Mouse (Mus musculus): ENCODE measurements at regions not wholly inside any gene's neighbourhood (a gene's known extent, or its start where the extent isn't known, plus 50 kb on each side); places are given as distances from the start of the nearest gene placed in this dataset.

GRCm38 (mm10) chr9:14200852-14201251, 74.0 kb upstream of the Sesn3 start:
- WGBS: 94% methylated on average over 4 of the region's 4 CpGs
- no peaks in the 10 kb centered on the region for H3K9me3 ChIP-seq (ENCODE audit: control insufficient read depth, low read length)
- H3K4me3 ChIP-seq (ENCODE audit: low read depth, low read length): no peak overlapping the region
- no peak overlapping the region for H3K27ac ChIP-seq (ENCODE audit: low read depth, low read length)
- no peaks in the 10 kb centered on the region for H3K27me3 ChIP-seq (ENCODE audit: control insufficient read depth, insufficient read depth, low read length)
- no peaks in the 10 kb centered on the region for H3K36me3 ChIP-seq (ENCODE audit: control insufficient read depth, insufficient read depth, low read length)
- ATAC-seq (ENCODE audit: low read depth): no peak
- H3K9ac ChIP-seq (replicated peaks; ENCODE audit: low read depth, low read length): no peak overlapping the region
- 0 out of 2 replicates have a peak, but pooled peaks cover 4% of the 10 kb centered on the region for H3K4me1 ChIP-seq (ENCODE audit: control insufficient read depth, insufficient read depth, low read length)
- no peak overlapping the region for H3K4me2 ChIP-seq (ENCODE audit: low read depth, low read length)

- no peak overlapping the region for H3K4me2 ChIP-seq (ENCODE audit: low read depth, low read length)
- H3K4me1 ChIP-seq (ENCODE audit: control insufficient read depth, insufficient read depth, low read length): 0 out of 2 replicates have a peak, but pooled peaks cover 4% of the 10 kb centered on the region
- H3K27me3 ChIP-seq (ENCODE audit: control insufficient read depth, insufficient read depth, low read length): no peaks in the 10 kb centered on the region
- WGBS: 72% methylated on average over 10 of the region's 10 CpGs
- no peak overlapping the region for H3K4me3 ChIP-seq (ENCODE audit: low read depth, low read length)
- no peaks in the 10 kb centered on the region for H3K9me3 ChIP-seq (ENCODE audit: control insufficient read depth, low read length)
- H3K36me3 ChIP-seq (ENCODE audit: control insufficient read depth, insufficient read depth, low read length): no peaks in the 10 kb centered on the region
- no peak overlapping the region for H3K9ac ChIP-seq (replicated peaks; ENCODE audit: low read depth, low read length)
- H3K27ac ChIP-seq (ENCODE audit: low read depth, low read length): peak overlapping the region; percentile 16; the same call in 1 of the 2 replicates
- peak; percentile 42 for ATAC-seq (ENCODE audit: low read depth)
These were observed 72.1 kb upstream of the Sesn3 start for GRCm38 (mm10) chr9:14202551-14203306.

- Histone ChIP-seq H3K27me3 (ENCODE audit: control insufficient read depth, insufficient read depth, low read length) (no peaks in the 10 kb centered on the region), H3K4me3 (ENCODE audit: low read depth, low read length) (no peak overlapping the region), H3K4me2 (ENCODE audit: low read depth, low read length) (no peak overlapping the region), H3K9ac (replicated peaks; ENCODE audit: low read depth, low read length) (no peak overlapping the region), H3K27ac (ENCODE audit: low read depth, low read length) (peak overlapping the region; percentile 16; the same call in 1 of the 2 replicates), H3K9me3 (ENCODE audit: control insufficient read depth, low read length) (no peaks in the 10 kb centered on the region), H3K36me3 (ENCODE audit: control insufficient read depth, insufficient read depth, low read length) (no peaks in the 10 kb centered on the region), H3K4me1 (ENCODE audit: control insufficient read depth, insufficient read depth, low read length) (0 out of 2 replicates have a peak, but pooled peaks cover 4% of the 10 kb centered on the region)
- 57% methylated on average over 2 of the region's 2 CpGs for WGBS
- ATAC-seq (ENCODE audit: low read depth): peak; percentile 41
These were observed 71.6 kb upstream of the Sesn3 start for GRCm38 (mm10) chr9:14203307-14203695.

- H3K4me1 ChIP-seq (ENCODE audit: control insufficient read depth, insufficient read depth, low read length): 0 out of 2 replicates have a peak, but pooled peaks cover 4% of the 10 kb centered on the region
- no peak overlapping the region for H3K27ac ChIP-seq (ENCODE audit: low read depth, low read length)
- H3K9ac ChIP-seq (replicated peaks; ENCODE audit: low read depth, low read length): no peak overlapping the region
- H3K9me3 ChIP-seq (ENCODE audit: control insufficient read depth, low read length): no peaks in the 10 kb centered on the region
- WGBS: 82% methylated on average over 11 of the region's 11 CpGs
- H3K4me3 ChIP-seq (ENCODE audit: low read depth, low read length): no peak overlapping the region
- ATAC-seq (ENCODE audit: low read depth): no peak
- H3K36me3 ChIP-seq (ENCODE audit: control insufficient read depth, insufficient read depth, low read length): no peaks in the 10 kb centered on the region
- H3K27me3 ChIP-seq (ENCODE audit: control insufficient read depth, insufficient read depth, low read length): no peaks in the 10 kb centered on the region
- no peak overlapping the region for H3K4me2 ChIP-seq (ENCODE audit: low read depth, low read length)
These were observed 71.0 kb upstream of the Sesn3 start for GRCm38 (mm10) chr9:14203768-14204416.

GRCm38 (mm10) chr9:14204817-14205216, 70.0 kb upstream of the Sesn3 start:
- WGBS: 95% methylated on average over 1 of the region's 1 CpGs
- Histone ChIP-seq H3K27ac (ENCODE audit: low read depth, low read length) (no peak overlapping the region), H3K4me1 (ENCODE audit: control insufficient read depth, insufficient read depth, low read length) (0 out of 2 replicates have a peak, but pooled peaks cover 4% of the 10 kb centered on the region), H3K4me2 (ENCODE audit: low read depth, low read length) (no peak overlapping the region), H3K27me3 (ENCODE audit: control insufficient read depth, insufficient read depth, low read length) (no peaks in the 10 kb centered on the region), H3K9ac (replicated peaks; ENCODE audit: low read depth, low read length) (no peak overlapping the region), H3K4me3 (ENCODE audit: low read depth, low read length) (no peak overlapping the region), H3K9me3 (ENCODE audit: control insufficient read depth, low read length) (no peaks in the 10 kb centered on the region), H3K36me3 (ENCODE audit: control insufficient read depth, insufficient read depth, low read length) (no peaks in the 10 kb centered on the region)
- no peak for ATAC-seq (ENCODE audit: low read depth)

- 87% methylated on average over 16 of the region's 16 CpGs for WGBS
These were observed 67.9 kb upstream of the Sesn3 start for GRCm38 (mm10) chr9:14206838-14207560.

GRCm38 (mm10) chr9:14207561-14207936, 67.3 kb upstream of the Sesn3 start:
- no peak overlapping the region for H3K27ac ChIP-seq (ENCODE audit: low read depth, low read length)
- no peak overlapping the region for H3K4me2 ChIP-seq (ENCODE audit: low read depth, low read length)
- H3K9me3 ChIP-seq (ENCODE audit: control insufficient read depth, low read length): no peaks in the 10 kb centered on the region
- 0 out of 2 replicates have a peak, but pooled peaks cover 4% of the 10 kb centered on the region for H3K4me1 ChIP-seq (ENCODE audit: control insufficient read depth, insufficient read depth, low read length)
- no peak overlapping the region for H3K9ac ChIP-seq (replicated peaks; ENCODE audit: low read depth, low read length)
- no peak overlapping the region for H3K4me3 ChIP-seq (ENCODE audit: low read depth, low read length)
- H3K36me3 ChIP-seq (ENCODE audit: control insufficient read depth, insufficient read depth, low read length): no peaks in the 10 kb centered on the region
- no peaks in the 10 kb centered on the region for H3K27me3 ChIP-seq (ENCODE audit: control insufficient read depth, insufficient read depth, low read length)
- ATAC-seq (ENCODE audit: low read depth): no peak
- 87% methylated on average over 3 of the region's 3 CpGs for WGBS

More at GRCm38 (mm10) chr9:14206838-14207560, 67.9 kb upstream of the Sesn3 start:
- H3K4me3 ChIP-seq (ENCODE audit: low read depth, low read length): no peak overlapping the region
- no peaks in the 10 kb centered on the region for H3K36me3 ChIP-seq (ENCODE audit: control insufficient read depth, insufficient read depth, low read length)
- ATAC-seq (ENCODE audit: low read depth): no peak
- no peak overlapping the region for H3K27ac ChIP-seq (ENCODE audit: low read depth, low read length)
- H3K4me1 ChIP-seq (ENCODE audit: control insufficient read depth, insufficient read depth, low read length): 0 out of 2 replicates have a peak, but pooled peaks cover 4% of the 10 kb centered on the region
- H3K4me2 ChIP-seq (ENCODE audit: low read depth, low read length): no peak overlapping the region
- H3K27me3 ChIP-seq (ENCODE audit: control insufficient read depth, insufficient read depth, low read length): no peaks in the 10 kb centered on the region
- no peak overlapping the region for H3K9ac ChIP-seq (replicated peaks; ENCODE audit: low read depth, low read length)
- H3K9me3 ChIP-seq (ENCODE audit: control insufficient read depth, low read length): no peaks in the 10 kb centered on the region

GRCm38 (mm10) chr9:14213283-14213682, 61.6 kb upstream of the Sesn3 start:
- Histone ChIP-seq H3K36me3 (ENCODE audit: control insufficient read depth, insufficient read depth, low read length) (no peaks in the 10 kb centered on the region), H3K4me1 (ENCODE audit: control insufficient read depth, insufficient read depth, low read length) (no peaks in the 10 kb centered on the region), H3K9me3 (ENCODE audit: control insufficient read depth, low read length) (no peaks in the 10 kb centered on the region), H3K27me3 (ENCODE audit: control insufficient read depth, insufficient read depth, low read length) (no peaks in the 10 kb centered on the region), H3K27ac (ENCODE audit: low read depth, low read length) (no peak overlapping the region), H3K4me3 (ENCODE audit: low read depth, low read length) (no peak overlapping the region), H3K4me2 (ENCODE audit: low read depth, low read length) (no peak overlapping the region), H3K9ac (replicated peaks; ENCODE audit: low read depth, low read length) (no peak overlapping the region)
- WGBS: 93% methylated on average over 2 of the region's 2 CpGs
- no peak for ATAC-seq (ENCODE audit: low read depth)
